Mouse (Mus musculus) erythroblast, embryonic 14.5 days (primary cell): ENCODE results near the gene Tbcd.

Source experiments
- GATA1 ChIP-seq: IDR thresholded peaks from 2 replicates; pipeline ENCODE4 v1.6.1; 2012; ENCODE audit warnings: low read length, inconsistent platforms, mixed read lengths
- TAL1 ChIP-seq: IDR thresholded peaks from 3 replicates; pipeline ENCODE4 v1.6.1; 2012; ENCODE audit warnings: low read length, inconsistent platforms, mixed read lengths

GRCm38 (mm10) chr11:121451753-121452635, at the start of gene Tbcd:
- TF ChIP-seq GATA1 = peak; percentile 64
- TF ChIP-seq TAL1 = no peak
